Mouse (Mus musculus) E14TG2a.4 (cell line): Measurements from ENCODE around the gene Yipf6.
A peak's percentile ranks its signal among the peaks of the same experiment; 100 is the strongest.

Source experiments
- CTCF ChIP-seq: conservative IDR thresholded peaks from 2 replicates; pipeline ENCODE4 v1.5.1; 2014; ENCODE audit warnings: low read length
- NANOG ChIP-seq: IDR thresholded peaks from 2 replicates; pipeline ENCODE4 v1.6.1; 2014; ENCODE audit warnings: borderline replicate concordance, low read length, mixed read lengths

- TF ChIP-seq CTCF (peak; percentile 36), NANOG (no peak)
Observed at GRCm38 (mm10) chrX:98919423-98919822, 16.7 kb upstream of the Yipf6 start.
